Mouse (Mus musculus) T-helper 1 cell (primary cell): ENCODE measurements around the gene Rab21.
"Not testable (repeated sequence)": the region's sequence is repeated elsewhere in the genome, so short reads cannot be mapped to it uniquely, and the experiment has no call there.

Source experiments
- in situ Hi-C: fragments of 300-600 bp; cut with MboI, MseI; formaldehyde crosslinking; loops from one replicate; pipeline ENCODE4 v1.15.1; 2025; ENCODE audit warnings: high pct_unique_total_duplicates

The Rab21 gene

GRCm38 (mm10) chr10:115332420-115332952 is 17.1 kb upstream of the Rab21 start:
- in situ Hi-C loops, result loop anchor here (5.0 to 10.0 kb wide), 2 partner anchors 55 to 1682 kb away; no protein-coding TSS in a partner anchor

GRCm38 (mm10) chr10:115329010-115329530 is 13.7 kb upstream of the Rab21 start:
- in situ Hi-C loops, result loop anchor here (10.0 kb wide), 1 partner anchor 286 kb away; no protein-coding TSS in a partner anchor

- in situ Hi-C loops, result loop anchor here (10.0 kb wide), 1 partner anchor 286 kb away; no protein-coding TSS in a partner anchor
Observed at GRCm38 (mm10) chr10:115328514-115328913, 13.1 kb upstream of the Rab21 start.

GRCm38 (mm10) chr10:115323295-115323694 is 7.9 kb upstream of the Rab21 start:
- in situ Hi-C loops, result loop anchor here (10.0 kb wide), 1 partner anchor 292 kb away; no protein-coding TSS in a partner anchor

- in situ Hi-C loops, result loop anchor here (10.0 kb wide), 1 partner anchor 293 kb away; no protein-coding TSS in a partner anchor
Observed at GRCm38 (mm10) chr10:115321317-115322035, 6.1 kb upstream of the Rab21 start.

GRCm38 (mm10) chr10:115318388-115318787 is 3.0 kb upstream of the Rab21 start:
- in situ Hi-C loops, result not testable (repeated sequence)

GRCm38 (mm10) chr10:115316313-115316712 is 919 bp upstream of the Rab21 start:
- in situ Hi-C loops, result no loop called here

GRCm38 (mm10) chr10:115314582-115315452 is 577 bp downstream of the Rab21 start:
- in situ Hi-C loops, result loop anchor here (5.0 kb wide), 1 partner anchor 63 kb away; the partner anchor contains the start of gene Tbc1d15

- in situ Hi-C loops, result loop anchor here (5.0 kb wide), 1 partner anchor 62 kb away; the partner anchor contains the start of gene Tbc1d15
Observed at GRCm38 (mm10) chr10:115314287-115314581, 1.2 kb downstream of the Rab21 start.

GRCm38 (mm10) chr10:115313641-115314286 is 1.6 kb downstream of the Rab21 start:
- in situ Hi-C loops, result loop anchor here (5.0 kb wide), 1 partner anchor 61 kb away; the partner anchor contains the start of gene Tbc1d15

GRCm38 (mm10) chr10:115312732-115313131 is 2.7 kb downstream of the Rab21 start:
- in situ Hi-C loops, result loop anchor here (5.0 kb wide), 1 partner anchor 60 kb away; the partner anchor contains the start of gene Tbc1d15

GRCm38 (mm10) chr10:115312194-115312593 is 3.2 kb downstream of the Rab21 start:
- in situ Hi-C loops, result loop anchor here (5.0 kb wide), 1 partner anchor 60 kb away; the partner anchor contains the start of gene Tbc1d15

GRCm38 (mm10) chr10:115311263-115311965 is 4.0 kb downstream of the Rab21 start:
- in situ Hi-C loops, result loop anchor here (5.0 kb wide), 1 partner anchor 59 kb away; the partner anchor contains the start of gene Tbc1d15

- in situ Hi-C loops, result no loop called here
Observed at GRCm38 (mm10) chr10:115309191-115309590, 6.2 kb downstream of the Rab21 start.

- in situ Hi-C loops, result no loop called here
Observed at GRCm38 (mm10) chr10:115307331-115307875, 8.0 kb downstream of the Rab21 start.

GRCm38 (mm10) chr10:115298683-115299082 is 16.7 kb downstream of the Rab21 start:
- in situ Hi-C loops, result no loop called here

GRCm38 (mm10) chr10:115297582-115297981 is 17.8 kb downstream of the Rab21 start:
- in situ Hi-C loops, result no loop called here

- in situ Hi-C loops, result no loop called here
Observed at GRCm38 (mm10) chr10:115296401-115296935, 18.9 kb downstream of the Rab21 start.

GRCm38 (mm10) chr10:115295162-115295561 is 20.2 kb downstream of the Rab21 start:
- in situ Hi-C loops, result no loop called here

- in situ Hi-C loops, result no loop called here
Observed at GRCm38 (mm10) chr10:115294715-115295114, 20.7 kb downstream of the Rab21 start.
